Mouse (Mus musculus): ENCODE data around the gene Kcnma1.

GRCm38 (mm10) chr14:23997912-23998311 lies 16.4 kb downstream of the Kcnma1 start:
- TF ChIP-seq POLR2A (IDR thresholded peaks at IDR 0.05; ENCODE audit: control insufficient read depth in 1 of 2, insufficient read depth in 1 of 2, low read depth in 1 of 2, low read length in 2 of 2, poor library complexity in 1 of 2) (no peak), CTCF (IDR thresholded peaks at IDR 0.05 in 2 of 3, conservative IDR thresholded peaks at IDR 0.05 in 1 of 3; ENCODE audit: control insufficient read depth in 1 of 3, insufficient read depth in 1 of 3, low read depth in 2 of 3, low read length in 3 of 3, poor library complexity in 1 of 3, severe bottlenecking in 1 of 3) (no peak)

All from MEL (cell line).